Mouse (Mus musculus): Measurements from ENCODE around the gene Gm47985. TPM values are rescaled to one million over a fixed set of nuclear protein-coding genes. Genes with fewer than 3 reads are reported as not detected.
A peak's percentile ranks its signal among the peaks of the same experiment; 100 is the strongest.
"Not testable (repeated sequence)": the region's sequence is repeated elsewhere in the genome, so short reads cannot be mapped to it uniquely, and the experiment has no call there.

Gm47985 gene
- polyA plus RNA-seq, 1 experiment = 0.09 TPM

GRCm38 (mm10) chr1:151151089-151151488 lies 31.2 kb upstream of the Gm47985 start:
- Histone ChIP-seq H3K27me3 (ENCODE audit: control insufficient read depth, insufficient read depth, low read length) (no peaks in the 10 kb centered on the region), H3K27ac (ENCODE audit: insufficient read depth, low read depth, low read length) (no peak overlapping the region), H3K4me3 (ENCODE audit: low read depth, low read length) (no peak overlapping the region), H3K36me3 (ENCODE audit: control insufficient read depth, insufficient read depth, low read length) (no peaks in the 10 kb centered on the region), H3K4me1 (ENCODE audit: control insufficient read depth, insufficient read depth, insufficient read length, low read length) (peaks cover 14% of the 10 kb centered on the region; the same call in 1 of the 2 replicates)
- WGBS = 57% methylated on average over 2 of the region's 2 CpGs
- TF ChIP-seq CTCF (IDR thresholded peaks at IDR 0.05; ENCODE audit: extremely low read depth, insufficient read length, insufficient replicate concordance, low read depth, low read length) = no peak
- TF ChIP-seq POLR2A (IDR thresholded peaks at IDR 0.05; ENCODE audit: low read depth, low read length) = no peak

DNA sequence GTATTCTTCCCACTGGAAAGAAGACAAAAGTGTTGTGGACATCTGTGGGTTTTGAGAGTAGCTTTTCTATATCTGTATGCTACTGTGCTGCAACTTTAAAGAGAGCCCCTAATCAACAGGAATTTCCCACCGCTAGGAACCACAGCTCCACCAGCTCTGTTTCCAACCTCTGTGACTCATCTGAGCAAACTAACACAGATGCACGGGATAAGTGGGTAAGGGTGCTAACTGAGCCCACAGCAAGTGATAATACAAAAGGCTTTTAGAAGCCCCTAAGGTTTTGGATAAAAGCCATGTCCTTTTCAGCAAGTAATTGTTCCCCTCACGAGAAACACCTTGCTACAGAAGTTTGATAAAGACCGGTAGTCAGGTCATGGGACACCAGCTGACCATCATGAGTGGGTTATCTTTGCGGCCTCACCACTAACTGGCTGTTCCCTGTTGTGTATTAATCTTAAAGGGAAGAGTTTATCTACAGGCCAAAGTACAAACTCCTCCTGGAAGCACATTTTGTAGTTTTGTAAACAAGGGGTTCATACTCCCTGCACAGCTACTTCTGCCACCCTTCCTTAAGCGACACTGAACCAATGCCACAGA lies 29.2 kb upstream of the Gm47985 start:
- Histone ChIP-seq H3K4me3 (ENCODE audit: low read depth, low read length) (peak overlapping the region; percentile 37), H3K27me3 (ENCODE audit: control insufficient read depth, insufficient read depth, low read length) (no peaks in the 10 kb centered on the region), H3K4me1 (ENCODE audit: control insufficient read depth, insufficient read depth, insufficient read length, low read length) (peaks cover 14% of the 10 kb centered on the region; the same call in 1 of the 2 replicates), H3K36me3 (ENCODE audit: control insufficient read depth, insufficient read depth, low read length) (no peaks in the 10 kb centered on the region), H3K27ac (ENCODE audit: insufficient read depth, low read depth, low read length) (peak overlapping the region; percentile 92)
- TF ChIP-seq CTCF (IDR thresholded peaks at IDR 0.05; ENCODE audit: extremely low read depth, insufficient read length, insufficient replicate concordance, low read depth, low read length) (no peak), POLR2A (IDR thresholded peaks at IDR 0.05; ENCODE audit: low read depth, low read length) (no peak)
- WGBS = 28% methylated on average over 6 of the region's 6 CpGs

- H3K27ac ChIP-seq (ENCODE audit: insufficient read depth, low read depth, low read length); H3K36me3 ChIP-seq (ENCODE audit: control insufficient read depth, insufficient read depth, low read length); H3K4me3 ChIP-seq (ENCODE audit: low read depth, low read length); H3K27me3 ChIP-seq (ENCODE audit: control insufficient read depth, insufficient read depth, low read length): not testable (repeated sequence)
- 84% methylated on average over 9 of the region's 9 CpGs for WGBS
- peaks cover 13% of the 10 kb centered on the region; the same call in 1 of the 2 replicates for H3K4me1 ChIP-seq (ENCODE audit: control insufficient read depth, insufficient read depth, insufficient read length, low read length)
These were observed 28.2 kb upstream of the Gm47985 start for GRCm38 (mm10) chr1:151154131-151154530.

- no peaks in the 10 kb centered on the region for H3K27me3 ChIP-seq (ENCODE audit: control insufficient read depth, insufficient read depth, low read length)
- WGBS = 97% methylated on average over 3 of the region's 3 CpGs
- no peak overlapping the region for H3K27ac ChIP-seq (ENCODE audit: insufficient read depth, low read depth, low read length)
- TF ChIP-seq POLR2A (IDR thresholded peaks at IDR 0.05; ENCODE audit: low read depth, low read length) = no peak
- TF ChIP-seq CTCF (IDR thresholded peaks at IDR 0.05; ENCODE audit: extremely low read depth, insufficient read length, insufficient replicate concordance, low read depth, low read length) = no peak
- peaks cover 13% of the 10 kb centered on the region; the same call in 1 of the 2 replicates for H3K4me1 ChIP-seq (ENCODE audit: control insufficient read depth, insufficient read depth, insufficient read length, low read length)
- H3K36me3 ChIP-seq (ENCODE audit: control insufficient read depth, insufficient read depth, low read length) = no peaks in the 10 kb centered on the region
- no peak overlapping the region for H3K4me3 ChIP-seq (ENCODE audit: low read depth, low read length)
These were observed 26.2 kb upstream of the Gm47985 start for GRCm38 (mm10) chr1:151156129-151156528.

DNA sequence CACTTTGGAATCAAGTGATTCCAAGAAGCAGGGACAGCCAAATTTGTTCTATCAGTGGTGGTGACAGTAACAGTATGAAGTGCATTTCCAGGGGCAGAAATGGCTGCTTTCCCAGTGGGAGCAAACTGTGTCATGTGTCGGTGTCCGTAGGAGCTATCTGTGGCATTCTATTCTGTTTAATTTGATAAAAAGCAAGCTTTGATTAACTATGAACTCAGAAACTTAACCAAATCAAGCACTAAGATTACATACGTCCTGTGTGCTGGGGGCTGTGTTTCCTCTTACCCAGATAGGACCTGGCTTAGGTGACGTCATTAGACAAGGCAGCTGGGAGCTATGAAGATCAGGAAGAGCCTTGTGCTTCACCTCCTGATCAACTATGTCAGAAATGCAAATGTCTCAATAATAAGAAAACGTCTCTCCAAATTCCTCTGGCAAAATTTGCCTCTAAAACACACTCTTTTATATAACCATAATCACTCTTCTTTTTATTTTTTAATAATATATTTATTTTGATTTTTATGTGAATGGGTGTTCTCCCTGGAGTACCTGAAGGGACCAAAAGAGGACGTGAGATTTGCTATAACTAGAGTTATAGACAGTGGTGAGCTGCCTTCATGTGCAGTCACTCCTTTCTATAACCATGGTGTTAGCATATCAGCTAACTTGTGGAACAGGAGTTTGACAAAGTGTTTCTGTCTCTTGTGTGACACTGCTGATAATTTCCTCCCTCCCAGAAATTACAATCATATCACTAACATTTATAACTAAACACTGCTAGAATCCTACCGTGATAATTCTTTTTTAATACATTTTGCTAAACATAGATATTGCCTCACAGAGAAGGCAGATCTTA lies 25.3 kb upstream of the Gm47985 start:
- TF ChIP-seq CTCF (IDR thresholded peaks at IDR 0.05; ENCODE audit: extremely low read depth, insufficient read length, insufficient replicate concordance, low read depth, low read length) (no peak), POLR2A (IDR thresholded peaks at IDR 0.05; ENCODE audit: low read depth, low read length) (no peak)
- Histone ChIP-seq H3K4me1 (ENCODE audit: control insufficient read depth, insufficient read depth, insufficient read length, low read length) (peaks cover 13% of the 10 kb centered on the region; the same call in 1 of the 2 replicates), H3K27ac (ENCODE audit: insufficient read depth, low read depth, low read length) (no peak overlapping the region), H3K36me3 (ENCODE audit: control insufficient read depth, insufficient read depth, low read length) (no peaks in the 10 kb centered on the region), H3K27me3 (ENCODE audit: control insufficient read depth, insufficient read depth, low read length) (no peaks in the 10 kb centered on the region), H3K4me3 (ENCODE audit: low read depth, low read length) (no peak overlapping the region)
- WGBS = 83% methylated on average over 7 of the region's 7 CpGs

- H3K36me3 ChIP-seq (ENCODE audit: control insufficient read depth, insufficient read depth, low read length) = no peaks in the 10 kb centered on the region
- 27% methylated on average over 9 of the region's 9 CpGs for WGBS
These were observed 24.1 kb upstream of the Gm47985 start for GRCm38 (mm10) chr1:151157963-151158856.

More at GRCm38 (mm10) chr1:151157963-151158856, 24.1 kb upstream of the Gm47985 start:
- no peaks in the 10 kb centered on the region for H3K27me3 ChIP-seq (ENCODE audit: control insufficient read depth, insufficient read depth, low read length)
- no peak overlapping the region for H3K4me3 ChIP-seq (ENCODE audit: low read depth, low read length)
- no peak for TF ChIP-seq POLR2A (IDR thresholded peaks at IDR 0.05; ENCODE audit: low read depth, low read length)
- no peak for TF ChIP-seq CTCF (IDR thresholded peaks at IDR 0.05; ENCODE audit: extremely low read depth, insufficient read length, insufficient replicate concordance, low read depth, low read length)
- H3K27ac ChIP-seq (ENCODE audit: insufficient read depth, low read depth, low read length) = peak overlapping the region; percentile 24; the same call in 1 of the 2 replicates
- H3K4me1 ChIP-seq (ENCODE audit: control insufficient read depth, insufficient read depth, insufficient read length, low read length) = peaks cover 8% of the 10 kb centered on the region; the same call in 1 of the 2 replicates

Data from small intestine, adult 2 months (tissue).